Mouse (Mus musculus) CD4-positive, CD25-positive, alpha-beta regulatory T cell, adult 2 months (primary cell): ENCODE measurements around the gene Epo.

Source experiments
- DNase-seq: peaks from one replicate; pipeline ENCODE4 v3.0.0-alpha.2; 2012; ENCODE audit warnings: low read depth, low spot score

The Epo gene

DNA sequence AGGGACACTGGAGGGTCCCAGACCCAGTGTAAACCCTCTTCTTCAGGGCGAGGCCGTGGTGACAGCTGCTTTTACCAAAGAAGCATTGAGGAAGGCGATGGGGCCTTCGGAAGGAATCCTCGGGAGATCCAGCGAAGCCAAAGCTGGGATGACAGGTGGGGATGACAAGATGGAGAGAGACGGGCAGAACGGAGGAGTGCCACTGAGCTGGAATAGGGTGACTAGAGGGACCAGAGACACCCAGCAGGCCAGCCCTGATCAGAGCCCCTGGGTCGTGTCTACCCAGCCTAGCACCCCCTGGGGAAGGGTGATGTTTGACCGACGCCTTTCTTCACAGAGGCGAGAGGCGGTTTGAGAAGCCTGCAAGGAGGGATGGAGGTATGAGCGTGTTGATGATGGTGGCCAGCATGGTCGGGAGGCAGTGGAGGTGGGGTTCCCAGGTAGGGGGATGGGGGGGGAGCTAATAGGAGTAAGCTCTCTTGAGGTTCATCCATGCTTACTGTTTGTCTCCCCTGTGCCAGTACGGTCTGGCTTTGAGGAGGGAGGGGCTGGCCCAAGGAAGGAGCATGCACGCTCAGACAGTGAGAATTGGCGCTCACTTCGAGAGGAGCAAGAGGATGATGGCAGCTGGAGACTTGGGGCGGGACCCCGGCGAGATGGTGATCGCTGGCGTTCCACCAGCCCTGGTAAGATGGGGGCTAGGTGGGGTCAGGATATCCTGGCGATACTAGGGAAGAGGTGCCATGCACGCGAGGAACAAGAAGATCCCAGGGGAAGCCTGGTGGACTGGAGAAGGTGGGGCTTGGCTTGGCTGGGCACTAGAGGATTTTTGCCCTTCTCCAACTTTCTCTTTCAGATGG lies 13.1 kb downstream of the Epo start:
- DNase-seq = no peak

DNA sequence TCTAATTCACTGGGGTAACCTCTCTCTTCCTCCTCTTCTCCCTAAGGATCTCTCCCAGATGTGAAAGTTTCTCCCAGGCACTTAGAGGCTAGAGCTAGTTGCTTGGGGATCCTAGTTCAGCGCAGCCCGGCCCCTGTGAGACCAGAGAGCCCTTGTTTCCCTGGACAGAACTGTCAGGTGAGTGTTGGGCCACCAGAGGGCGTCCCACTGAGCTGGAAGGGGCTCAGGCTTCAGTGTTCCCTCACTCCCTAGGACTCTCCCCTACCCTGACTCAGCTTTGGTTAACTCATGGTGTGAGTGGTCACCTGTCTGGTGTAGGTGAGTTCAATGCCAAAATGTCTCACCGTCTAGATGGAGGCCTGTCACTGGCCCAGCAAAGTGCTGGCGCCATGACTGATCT lies 14.6 kb downstream of the Epo start, which contains the start of gene Gigyf1:
Gene Gigyf1 (plus strand): TSS at position 113 of the 400 bp plus-strand sequence.
- DNase-seq = peak; percentile 55

DNA sequence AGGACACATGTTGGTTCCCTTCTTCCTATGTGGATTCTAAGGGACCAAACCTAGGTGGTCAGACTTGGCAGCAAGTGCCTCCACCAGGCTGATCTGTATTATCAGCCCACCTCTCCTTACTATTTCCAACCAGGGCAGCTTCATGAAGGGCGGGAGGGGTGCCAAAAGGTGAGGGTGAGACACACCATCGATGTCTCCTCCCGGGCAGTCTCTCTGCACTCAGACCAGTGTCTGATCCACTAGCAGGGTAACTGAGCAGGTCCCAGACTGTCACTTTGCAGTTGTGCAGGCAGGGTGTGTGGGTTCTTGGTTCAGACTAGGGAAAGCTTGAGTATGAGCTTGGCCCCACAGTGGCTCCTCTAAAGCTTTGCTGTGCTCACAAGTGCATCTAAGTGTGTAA lies 18.2 kb downstream of the Epo start:
- no peak for DNase-seq

DNA sequence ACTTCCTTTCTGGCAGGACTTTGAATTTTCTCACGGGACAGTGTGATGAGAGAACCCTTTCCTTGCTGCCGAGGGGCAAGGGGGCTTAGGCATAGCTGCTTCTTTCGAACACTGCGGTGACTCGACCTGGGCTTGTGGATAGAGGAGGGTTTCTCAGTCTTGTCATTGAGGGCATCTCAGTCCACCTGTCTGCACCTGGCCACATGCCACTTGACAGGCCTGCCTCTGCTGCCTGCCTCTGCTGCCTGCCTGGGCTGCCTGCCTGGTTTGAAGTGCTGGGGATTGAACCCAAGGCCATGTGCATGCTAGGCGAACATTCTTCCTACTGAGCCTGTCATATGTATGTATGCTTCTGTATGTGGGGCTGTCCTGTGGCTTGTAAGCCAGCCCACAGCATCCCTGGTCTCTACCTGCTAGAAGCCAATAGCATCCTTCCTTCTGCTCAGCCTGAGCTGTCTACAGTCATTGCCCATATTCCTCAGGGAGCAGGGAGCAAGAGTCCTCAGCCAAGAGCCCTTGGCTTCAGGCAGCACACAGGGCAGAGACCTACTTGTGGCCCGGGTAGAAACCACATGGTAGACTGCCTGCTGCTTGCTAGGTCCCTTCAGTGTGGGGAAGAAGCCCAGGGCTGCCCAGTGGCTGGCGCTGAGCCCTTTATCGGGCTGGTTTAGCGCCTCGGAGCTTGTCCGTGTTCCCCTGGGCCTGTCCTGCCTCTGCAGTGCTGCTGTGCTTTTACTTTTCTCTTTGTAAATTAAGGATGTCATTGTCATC lies 18.9 kb downstream of the Epo start:
- DNase-seq = no peak

DNA sequence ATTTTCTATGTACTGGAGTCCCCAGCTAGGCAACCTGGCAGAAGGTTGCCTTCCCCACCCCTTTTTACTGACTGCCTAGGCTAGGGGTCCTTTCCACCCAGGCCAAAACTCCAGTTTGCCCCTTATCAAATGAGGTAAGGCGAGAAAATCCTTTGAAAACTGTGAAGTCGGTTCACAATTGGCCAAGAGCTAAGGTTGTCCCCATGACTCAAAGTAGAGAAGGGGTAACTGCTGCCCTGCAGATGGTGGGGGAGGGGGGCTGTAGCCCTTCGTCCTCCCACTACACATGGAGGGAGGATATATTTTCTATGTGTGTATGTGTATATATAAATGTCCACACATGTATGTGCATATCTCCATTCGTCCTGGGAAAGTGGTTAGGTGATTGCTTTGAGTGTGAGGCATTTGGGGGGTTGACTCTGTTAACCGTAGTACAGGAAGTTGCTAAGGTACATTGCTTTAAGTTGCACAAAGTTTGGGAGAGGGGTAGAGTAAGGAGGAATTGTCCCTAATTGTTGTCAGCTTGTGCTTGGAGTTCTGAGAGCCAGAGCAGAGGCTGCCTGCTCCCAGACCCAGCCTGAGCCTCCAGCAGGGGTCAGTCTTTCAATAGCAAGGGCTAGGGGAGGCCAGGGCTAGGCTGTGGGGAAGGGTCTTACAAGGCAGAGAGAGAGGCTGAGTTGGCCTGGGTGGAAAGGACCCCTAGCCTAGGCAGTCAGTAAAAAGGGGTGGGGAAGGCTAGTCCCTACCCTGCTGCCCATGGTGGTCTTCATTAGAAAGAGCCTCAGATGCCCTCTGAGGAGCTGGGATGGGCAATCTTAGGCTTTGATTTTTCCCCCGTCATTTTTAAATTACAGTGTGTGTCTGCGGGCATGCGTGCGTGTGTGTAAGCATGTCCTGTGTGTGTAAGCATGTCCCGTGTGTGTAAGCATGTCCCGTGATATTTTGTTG lies 19.9 kb downstream of the Epo start:
- peak; percentile 48 for DNase-seq

DNA sequence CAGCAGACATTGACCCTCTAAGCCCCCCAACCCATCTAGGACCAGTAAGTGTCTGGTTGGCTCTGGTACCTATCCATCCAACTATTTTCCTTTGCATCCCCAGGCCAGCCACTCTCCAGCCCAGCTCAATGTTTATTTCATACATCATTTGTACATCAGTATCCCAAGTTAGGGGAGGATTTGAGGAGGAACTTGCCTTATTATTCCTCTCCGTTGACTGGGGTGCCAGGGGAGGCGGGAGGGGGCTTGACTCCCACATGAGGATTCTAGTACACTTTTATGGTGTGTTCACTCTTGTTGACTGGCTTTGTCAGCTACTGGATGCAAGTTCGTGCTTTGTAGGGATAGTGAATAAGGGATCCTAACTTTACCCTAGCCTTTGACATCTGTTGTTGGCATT lies 21.3 kb downstream of the Epo start:
- DNase-seq = no peak

DNA sequence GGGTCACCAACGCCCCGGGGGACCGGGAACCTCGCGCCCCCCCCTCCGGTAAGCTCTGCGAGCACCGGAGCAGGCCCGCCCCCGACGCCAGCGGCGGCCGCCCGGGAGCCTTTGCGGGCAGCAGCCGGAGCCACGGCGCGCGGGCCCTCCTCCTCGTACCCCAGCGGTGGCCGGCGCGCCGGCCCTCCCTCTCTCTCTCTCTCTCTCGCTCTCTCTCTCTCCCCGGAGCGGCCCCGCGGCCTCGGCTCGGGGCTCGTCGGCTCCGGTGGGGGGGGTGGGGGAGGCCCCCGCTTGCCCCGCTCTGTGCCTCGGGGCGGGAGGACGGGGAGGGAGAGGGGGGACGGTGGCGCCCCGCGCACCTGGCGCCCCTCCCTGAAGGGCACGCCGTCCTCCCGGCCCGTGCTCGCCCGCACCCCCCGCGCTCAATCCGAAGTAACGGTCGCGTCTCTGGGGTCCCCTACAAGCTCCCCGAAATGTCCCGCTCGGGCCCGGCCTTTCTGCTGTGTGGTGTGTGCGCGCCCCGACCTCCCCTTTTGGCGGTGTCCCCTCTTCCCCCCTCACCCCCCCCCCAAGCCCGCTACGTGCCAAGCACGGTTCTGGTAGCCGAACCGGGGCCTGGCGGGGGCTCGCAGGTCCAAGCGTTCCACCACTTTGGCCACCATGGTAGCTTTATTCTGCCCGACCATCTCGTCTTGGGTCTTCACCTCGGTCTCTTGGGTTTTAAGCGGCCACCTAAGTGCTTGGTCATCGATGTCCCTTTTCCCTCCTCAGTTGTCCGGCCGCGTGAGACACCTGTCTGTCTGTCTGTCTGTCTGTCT lies 22.3 kb downstream of the Epo start:
- peak; percentile 51 for DNase-seq

DNA sequence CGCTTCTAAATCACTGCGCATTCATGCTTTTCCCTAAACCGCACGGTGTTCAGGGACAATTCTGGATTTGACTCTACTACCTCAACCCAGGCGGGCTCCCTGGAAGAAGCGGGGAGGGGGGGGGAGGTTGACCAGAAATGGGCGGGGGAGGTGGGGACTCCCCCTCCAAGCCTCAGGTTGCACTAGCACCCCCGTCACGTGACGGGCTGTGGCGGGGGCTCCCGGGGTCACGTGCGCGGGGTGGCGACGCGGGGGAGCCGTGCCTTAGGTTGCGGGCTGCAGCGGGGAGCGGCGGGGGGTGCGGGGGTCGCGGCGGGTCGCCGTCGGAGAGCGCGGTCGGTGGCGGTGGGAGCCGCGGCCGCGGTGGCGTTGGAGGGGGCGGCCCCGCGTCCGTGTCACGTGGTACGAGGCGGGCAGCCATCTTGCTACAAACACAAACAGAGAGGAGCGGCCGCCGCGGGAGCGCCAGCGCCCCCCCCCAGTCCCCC lies 23.0 kb downstream of the Epo start:
- peak; percentile 85 for DNase-seq

DNA sequence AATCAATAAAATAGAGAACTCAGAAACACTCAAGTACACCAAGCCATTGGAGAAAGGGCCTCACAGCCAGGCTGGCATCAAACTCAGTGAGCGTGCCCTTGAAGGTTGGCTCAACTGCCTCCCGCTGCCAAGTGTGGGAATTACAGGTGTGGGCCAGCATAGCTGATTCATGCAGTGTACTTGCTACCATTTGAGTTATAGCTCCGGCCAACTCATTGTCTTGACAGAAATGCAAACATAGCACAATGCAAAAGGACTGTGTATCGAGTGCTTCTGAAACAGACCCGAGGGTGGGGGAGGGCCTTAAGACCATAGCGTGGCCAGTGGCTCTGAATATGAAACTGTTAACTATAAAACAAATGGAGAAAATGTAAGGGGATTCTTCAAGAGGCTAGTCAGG lies 29.0 kb downstream of the Epo start:
- DNase-seq = peak; percentile 44

DNA sequence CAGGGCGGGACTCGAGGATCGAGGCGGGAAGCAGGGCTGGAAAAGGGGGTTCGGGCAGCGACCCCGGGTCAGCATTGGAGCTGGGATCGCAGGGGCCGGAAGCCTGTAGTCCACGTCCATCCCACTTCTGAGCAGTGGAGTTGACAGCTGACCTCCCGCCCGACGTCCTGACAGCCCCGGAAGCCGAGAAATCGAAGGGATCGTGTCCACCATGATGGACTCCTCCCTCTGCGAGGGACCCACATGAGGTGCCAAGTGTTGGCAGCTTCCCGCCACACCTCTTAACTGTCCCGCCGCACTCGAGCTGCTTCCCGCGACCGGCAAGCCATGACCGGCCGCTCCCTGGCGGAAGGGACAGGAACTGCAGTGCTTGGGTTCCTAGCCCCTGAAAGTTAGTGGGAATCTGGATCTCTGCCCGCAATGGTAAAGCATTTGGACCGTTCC lies 30.4 kb downstream of the Epo start:
- peak; percentile 85 for DNase-seq

DNA sequence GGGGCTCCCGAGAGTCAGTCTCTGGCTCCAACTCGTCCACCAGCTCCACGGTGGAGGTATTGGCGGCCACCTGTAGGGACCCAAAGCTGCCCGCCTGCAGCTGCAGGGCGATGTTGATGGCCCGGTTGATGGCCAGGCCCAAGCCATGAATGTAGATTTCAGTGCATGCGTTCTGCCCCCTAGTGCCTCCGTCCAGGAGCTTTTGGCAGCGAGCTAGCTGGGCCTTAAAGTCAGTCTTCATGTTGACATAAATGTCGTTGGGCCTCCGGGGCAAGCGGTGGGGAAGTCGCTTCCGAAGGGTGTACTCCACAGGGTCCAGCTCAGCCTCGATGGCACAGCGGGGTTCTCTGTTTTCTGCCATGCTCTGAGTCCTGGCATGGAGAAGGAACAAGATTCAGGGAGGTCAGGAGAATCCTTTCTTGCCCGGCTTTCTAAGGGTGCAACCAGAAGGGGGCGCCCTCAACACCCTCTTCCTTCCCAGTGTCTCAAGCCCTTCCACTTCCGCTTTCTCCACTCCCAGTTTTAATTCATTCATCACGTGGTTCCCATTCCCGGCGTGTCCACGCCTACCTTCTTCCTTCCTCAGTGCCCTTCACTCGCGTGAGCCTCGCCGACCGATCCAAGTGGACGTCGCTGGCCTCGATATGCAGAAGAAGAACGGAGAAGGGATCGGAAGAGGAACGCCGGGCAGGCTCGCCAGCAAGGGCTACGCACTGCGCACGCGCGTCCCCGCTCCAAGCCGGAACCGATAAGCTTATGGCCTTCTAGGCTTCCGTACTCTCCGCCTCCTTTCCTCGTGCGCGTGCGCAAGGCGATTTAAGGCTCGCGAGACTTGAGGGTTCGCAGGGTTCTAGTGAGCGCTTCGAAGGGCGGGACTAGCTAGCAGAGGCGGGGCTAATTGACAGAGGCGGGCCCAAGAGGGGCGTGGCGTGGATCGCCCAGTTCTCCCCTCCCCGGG lies 31.1 kb downstream of the Epo start, which contains the start of gene Pop7:
Gene Pop7 (minus strand): TSS at position 810 of the 958 bp plus-strand sequence.
- peak; percentile 100 for DNase-seq

DNA sequence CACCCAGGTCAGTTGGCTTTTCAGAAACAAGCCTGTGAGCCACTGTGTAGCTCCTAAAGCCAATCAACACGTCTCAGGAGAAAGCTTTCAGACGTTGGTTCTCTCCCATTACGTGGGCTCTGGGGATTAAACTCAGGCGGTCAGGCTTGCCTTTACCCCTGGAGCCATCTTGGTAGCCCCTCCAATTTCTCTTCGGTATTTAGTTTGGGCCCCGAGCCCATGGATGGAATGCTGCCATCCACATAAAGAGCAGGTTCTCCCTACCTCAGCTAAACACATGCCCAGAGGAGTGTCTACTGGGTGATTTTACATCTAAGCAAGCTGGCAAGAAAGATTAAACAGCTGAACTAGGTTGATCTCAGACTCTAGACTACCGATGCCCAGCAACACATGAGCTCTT lies 32.9 kb downstream of the Epo start:
- DNase-seq = no peak

DNA sequence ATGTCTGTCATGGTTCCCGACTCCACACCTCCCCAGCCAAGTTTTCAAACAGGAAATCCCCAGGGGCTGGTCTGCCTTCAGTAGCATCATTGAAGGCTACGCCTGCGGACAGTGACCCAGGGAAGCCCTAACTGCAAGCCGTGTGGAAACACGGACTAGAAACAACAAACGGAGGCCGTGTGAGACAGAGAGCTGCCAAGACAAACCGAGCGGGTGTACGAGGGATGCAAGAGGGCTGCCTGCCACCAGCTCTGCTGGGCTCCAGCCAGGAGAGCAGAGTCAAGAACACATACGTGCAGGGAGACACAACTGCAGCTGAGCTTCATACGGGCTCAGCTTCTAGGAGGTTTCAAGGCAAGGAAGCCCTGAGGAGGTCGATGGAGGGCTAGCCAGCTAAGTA lies 39.2 kb downstream of the Epo start:
- no peak for DNase-seq

DNA sequence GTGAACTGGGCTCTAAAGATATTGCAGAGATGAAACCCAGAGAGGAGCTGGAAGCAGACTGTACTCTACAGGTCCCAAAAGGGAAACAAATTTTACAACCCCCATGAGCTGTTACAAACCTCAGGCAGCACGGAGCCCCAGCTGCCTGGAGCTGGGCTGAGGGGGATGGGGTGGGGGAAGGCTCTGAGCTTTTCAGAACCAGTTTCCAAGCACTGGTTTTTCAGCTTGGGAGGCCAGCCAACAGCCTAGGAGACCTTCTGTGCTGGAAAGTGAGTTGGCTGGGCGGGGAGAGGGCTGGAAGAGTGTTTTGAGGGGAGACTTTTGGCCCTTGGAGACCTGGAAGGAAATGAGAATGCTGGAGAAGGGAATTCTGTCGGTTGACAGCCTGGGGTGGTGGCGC lies 41.5 kb downstream of the Epo start:
- no peak for DNase-seq

DNA sequence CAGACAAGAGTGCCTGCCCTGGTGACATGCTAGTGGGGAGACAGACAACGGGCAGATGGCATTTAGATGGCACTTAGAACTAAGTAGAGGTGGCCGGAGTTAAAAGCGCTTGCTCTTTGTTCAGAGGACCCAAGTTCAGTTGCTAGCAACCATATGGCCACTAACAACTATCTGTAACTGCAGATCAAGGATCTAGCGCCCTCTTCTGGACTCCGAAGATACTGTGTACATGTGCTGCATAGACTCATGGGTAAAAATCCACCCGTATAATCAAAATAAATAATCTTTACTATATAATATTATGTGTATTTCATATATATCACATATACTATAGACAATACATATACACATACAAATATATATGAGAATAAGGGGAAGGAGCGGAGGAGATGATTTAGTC lies 45.4 kb downstream of the Epo start:
- peak; percentile 44 for DNase-seq

DNA sequence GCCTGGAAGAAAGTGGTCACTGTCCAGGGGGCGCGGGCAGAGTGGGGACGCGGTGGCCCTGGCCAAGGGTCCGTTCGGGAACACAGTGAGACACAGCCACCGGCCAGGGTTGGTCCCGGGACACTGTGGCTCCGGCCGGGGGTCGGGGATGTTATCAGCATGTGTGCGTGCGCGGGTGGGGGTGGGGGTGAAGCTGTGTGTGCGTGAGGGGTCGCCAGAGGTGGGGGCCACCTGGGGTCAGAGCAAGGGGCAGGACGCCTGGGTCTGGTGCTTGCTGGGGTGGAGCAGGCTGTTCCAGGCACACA lies 47.2 kb downstream of the Epo start:
- DNase-seq = no peak

DNA sequence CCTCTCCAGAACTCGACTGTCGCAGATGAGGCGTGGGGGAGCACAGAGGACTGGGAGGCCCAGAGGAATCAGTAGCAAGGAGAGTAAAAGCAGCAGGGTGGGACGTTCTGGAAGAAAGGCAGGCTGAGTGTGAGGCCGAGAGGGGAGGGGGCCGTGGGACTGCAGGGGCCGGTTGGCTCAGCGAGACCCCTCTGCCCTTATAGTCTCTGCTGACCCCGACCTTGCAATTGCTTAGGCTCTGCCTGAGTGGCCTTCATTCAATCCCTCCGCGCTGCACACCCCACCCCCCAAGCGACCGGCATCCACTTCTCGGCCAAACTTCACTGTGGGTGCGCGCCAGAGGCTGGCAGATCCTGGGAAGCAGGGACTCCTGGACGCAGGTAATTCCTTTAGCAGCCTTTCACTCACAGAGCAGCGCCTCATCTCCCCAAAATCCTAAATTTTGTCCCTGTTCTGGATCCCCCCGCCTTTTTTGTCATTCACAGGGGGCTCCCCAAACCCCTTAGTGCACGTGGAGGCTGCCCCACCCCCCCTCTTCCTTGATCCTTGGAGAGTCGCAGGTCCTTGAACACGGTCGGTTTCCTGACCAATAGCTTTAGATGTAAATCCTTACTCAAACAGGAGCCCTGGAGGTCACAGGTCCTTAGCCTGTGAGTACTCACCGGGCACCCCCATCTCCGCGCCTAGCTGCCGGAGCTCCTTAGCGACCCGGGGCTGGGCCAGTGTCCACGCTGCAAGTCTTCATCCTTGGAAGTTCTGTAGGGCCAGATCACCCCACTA lies 47.8 kb downstream of the Epo start:
- DNase-seq = no peak

DNA sequence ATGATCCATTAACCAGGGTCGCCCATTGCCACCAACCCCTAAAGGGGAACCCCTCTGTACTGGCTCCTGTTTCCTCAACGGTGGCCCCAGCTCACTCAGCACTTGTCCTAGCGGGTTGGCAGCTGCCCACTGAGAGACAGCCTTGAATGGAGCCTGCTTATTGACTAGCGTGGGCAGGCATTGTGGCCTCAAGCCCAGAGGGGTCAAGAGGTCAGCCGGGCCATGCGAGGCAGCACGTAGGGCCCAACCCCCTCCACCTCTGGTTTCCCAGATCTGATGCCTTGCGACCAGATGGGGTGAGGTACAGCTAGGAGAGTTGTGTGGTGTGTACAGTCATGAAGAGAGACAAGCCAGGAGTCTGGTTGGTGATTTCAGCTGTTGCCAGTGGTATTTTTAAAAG lies 51.1 kb downstream of the Epo start:
- no peak for DNase-seq

DNA sequence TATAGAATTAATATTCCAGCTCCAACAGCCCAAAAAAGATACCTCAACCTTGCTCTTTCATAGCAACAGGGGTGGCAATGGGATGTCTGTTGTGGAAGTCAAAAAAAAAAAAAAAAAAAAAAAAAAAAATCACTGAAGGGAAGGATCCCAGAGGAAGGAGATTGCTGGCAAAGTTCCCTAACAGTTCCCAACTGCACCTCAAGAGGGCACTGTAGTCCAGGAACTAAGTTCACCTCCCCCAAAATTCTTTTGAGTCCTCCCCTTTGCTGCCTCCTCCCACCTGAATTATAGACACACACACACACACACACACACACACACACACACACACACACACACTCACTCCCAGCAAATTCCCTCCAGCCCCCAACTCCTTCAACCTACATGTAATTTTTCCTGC lies 51.9 kb downstream of the Epo start:
- peak; percentile 70 for DNase-seq
